Mouse (Mus musculus): ENCODE results near the gene Ccdc151. TPM values are rescaled to one million over a fixed set of nuclear protein-coding genes. Genes with fewer than 3 reads are reported as not detected.

Gene Ccdc151
- total RNA-seq, 2 experiments from 2014 or later = not detected

DNA sequence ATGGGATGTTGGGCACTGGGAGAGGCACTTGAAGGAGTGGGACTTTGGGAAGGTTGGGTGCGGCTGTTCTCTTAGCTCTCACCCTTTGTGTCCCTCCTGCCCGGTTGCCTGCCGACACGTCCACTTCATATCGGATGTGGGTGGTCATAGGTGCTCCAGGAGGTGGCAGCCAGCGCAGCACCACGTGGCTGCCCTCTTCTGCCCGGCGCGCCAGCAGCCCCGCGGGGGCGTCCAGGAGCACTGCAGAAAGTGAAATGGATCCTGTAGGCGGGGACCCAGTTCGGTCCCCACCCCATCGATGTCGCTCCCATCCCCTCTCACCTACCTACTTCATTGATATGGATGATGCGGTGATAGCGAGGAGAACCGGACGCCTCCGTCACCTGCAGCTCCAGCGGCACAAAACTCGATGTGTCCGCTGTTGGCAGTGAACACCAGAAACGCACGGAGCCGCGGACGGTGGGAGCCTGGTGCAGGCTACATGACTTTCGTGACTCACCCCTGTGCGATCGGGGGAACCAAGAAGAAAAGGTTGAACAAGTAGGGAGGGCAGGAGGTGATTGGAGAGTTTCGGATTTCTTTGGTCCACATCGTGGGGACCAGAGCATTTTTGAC is 41.0 kb downstream of the Ccdc151 start:
- Histone ChIP-seq H3K27ac (no peak overlapping the region), H3K4me3 (peak overlapping the region; percentile 68)
- DNase-seq = no peak
- intact Hi-C loops (cut with DNase I) = no loop called here
- no peak for TF ChIP-seq CTCF (IDR thresholded peaks at IDR 0.05)

DNA sequence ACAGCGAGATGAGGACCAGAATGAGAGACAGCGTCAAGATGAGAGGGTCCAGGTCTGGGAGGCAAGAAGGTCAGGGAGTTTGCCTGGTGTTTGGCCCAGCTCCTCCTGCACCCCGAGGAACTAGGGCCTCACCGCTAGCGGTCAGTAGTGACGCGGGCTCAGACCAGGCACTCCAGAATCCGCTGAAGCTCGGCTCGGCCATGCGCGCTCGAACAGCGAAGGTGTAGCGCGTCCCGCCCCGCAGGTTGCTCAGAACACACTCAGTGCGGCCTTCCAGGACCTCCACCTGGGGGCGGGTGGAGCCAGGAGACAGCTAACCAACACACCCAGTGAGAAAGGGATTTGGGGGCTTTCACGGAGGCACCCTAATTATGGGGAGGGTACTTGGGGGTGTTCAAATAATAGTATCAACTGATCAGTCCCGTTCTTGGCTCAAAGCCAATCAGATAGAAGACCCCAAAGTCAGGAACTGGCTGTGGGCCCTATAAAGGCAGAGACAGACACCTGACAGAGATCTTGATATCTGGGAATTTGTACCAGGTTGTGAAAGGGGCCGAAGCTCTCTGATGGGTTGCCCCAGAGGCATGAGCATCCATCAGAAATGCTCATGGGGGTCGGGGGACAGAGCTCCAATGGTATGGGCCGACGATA is 41.8 kb downstream of the Ccdc151 start:
- Histone ChIP-seq H3K27ac (peak overlapping the region; percentile 12; the same call in 1 of the 2 replicates), H3K4me3 (no peak overlapping the region)
- DNase-seq = no peak
- TF ChIP-seq CTCF (IDR thresholded peaks at IDR 0.05) = no peak
- intact Hi-C loops (cut with DNase I) = no loop called here

GRCm38 (mm10) chr9:21960135-21960534 is 42.3 kb downstream of the Ccdc151 start:
- no peak for DNase-seq
- no peak for TF ChIP-seq CTCF (IDR thresholded peaks at IDR 0.05)
- no peak overlapping the region for H3K4me3 ChIP-seq
- intact Hi-C loops (cut with DNase I) = no loop called here
- H3K27ac ChIP-seq = peak overlapping the region; percentile 12; the same call in 1 of the 2 replicates

- Histone ChIP-seq H3K27ac (no peak overlapping the region), H3K4me3 (no peak overlapping the region)
- DNase-seq = no peak
- intact Hi-C loops (cut with DNase I) = loop anchor here (5.0 kb wide), 1 partner anchor 113 kb away; the partner anchor contains the start of genes Gm49318 and Zfp653
- TF ChIP-seq CTCF (IDR thresholded peaks at IDR 0.05) = no peak
Measured at GRCm38 (mm10) chr9:21959244-21959643, 43.2 kb downstream of the Ccdc151 start.

DNA sequence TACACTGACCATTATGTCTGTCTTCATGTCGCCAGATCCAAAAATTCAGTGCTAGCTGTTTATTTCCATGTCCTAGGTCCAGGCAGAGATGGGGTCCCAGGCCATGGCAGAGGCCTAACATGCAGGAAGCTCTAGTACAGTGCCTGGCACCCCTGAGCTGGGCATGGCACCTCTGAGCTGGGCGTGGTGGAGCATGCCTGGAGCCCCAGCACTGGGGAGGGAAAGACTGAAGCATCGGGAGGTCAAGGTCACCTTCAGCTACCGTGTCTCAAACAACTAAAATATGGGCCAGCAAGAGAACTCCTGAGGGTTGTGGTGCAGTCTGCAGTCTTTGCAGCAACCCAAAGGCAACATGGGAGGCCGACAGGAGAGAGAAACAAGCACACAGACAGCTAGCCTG is 44.1 kb downstream of the Ccdc151 start:
- DNase-seq = no peak
- no peak for TF ChIP-seq CTCF (IDR thresholded peaks at IDR 0.05)
- intact Hi-C loops (cut with DNase I) = loop anchor here (5.0 kb wide), 1 partner anchor 114 kb away; the partner anchor contains the start of genes Gm49318 and Zfp653
- Histone ChIP-seq H3K27ac (no peak overlapping the region), H3K4me3 (no peak overlapping the region)

DNA sequence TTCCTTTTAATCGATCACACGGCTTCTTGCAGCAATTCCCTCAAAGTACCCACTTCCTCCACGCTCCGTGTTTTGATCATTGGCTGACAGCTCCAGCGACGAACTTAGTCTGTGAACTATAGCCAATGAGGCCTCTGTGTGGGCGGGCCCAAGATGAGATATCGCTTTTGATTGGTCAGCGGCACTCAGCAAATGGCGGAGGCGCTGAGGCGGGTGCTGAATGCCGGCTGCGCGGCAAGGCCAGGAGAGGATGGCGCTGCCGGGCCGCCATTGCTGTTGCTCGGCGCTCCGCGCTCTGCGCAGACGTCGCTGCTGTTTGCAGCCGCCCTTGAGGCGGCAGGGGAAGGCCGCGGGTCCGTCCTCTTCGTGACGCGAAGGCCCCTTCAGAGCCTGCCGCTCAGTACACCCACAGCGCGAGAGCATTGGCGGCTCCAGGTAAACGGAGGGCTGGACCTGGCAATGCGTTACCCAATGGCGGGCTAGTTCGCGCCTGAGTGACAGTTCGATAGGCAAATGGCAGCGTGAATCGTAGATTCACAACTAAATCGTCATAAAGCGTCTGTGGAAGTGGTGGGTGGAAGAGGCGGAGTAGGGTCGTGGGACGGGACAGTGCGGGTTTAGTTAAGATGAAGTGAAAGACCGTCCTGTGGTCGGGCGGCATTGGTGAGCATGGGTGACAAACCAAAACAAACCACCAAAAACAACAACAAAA is 46.7 kb downstream of the Ccdc151 start, which contains the start of gene Swsap1:
Gene Swsap1, plus strand, starts transcription at position 186 of the 712 bp plus-strand sequence.
- peak; percentile 97 for DNase-seq
- H3K27ac ChIP-seq = peak within 1 kb of the TSS; percentile 97
- H3K4me3 ChIP-seq = peak within 1 kb of the TSS; percentile 84
- intact Hi-C loops (cut with DNase I) = loop anchor here (2.0 to 5.0 kb wide), 2 partner anchors 47 to 117 kb away; partner anchors contain the start of genes Ccdc151, Gm49318, Prkcsh and Zfp653
- no peak for TF ChIP-seq CTCF (IDR thresholded peaks at IDR 0.05)

DNA sequence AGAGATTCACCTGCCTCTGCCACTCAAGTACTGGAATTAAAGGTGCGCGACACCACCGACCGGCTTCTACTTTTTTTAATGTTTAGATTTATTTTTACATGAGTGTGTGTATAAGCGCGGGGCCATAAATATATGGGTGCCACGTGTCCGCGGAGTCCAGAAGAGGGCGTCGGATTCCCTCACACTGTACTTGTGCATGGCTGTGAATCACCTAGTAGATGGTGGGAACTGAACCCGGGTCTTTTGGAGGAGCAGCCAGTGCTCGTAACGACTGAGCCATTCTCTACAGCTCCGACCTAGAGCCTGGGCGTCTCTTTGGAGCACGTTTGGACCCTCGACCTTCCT is 47.2 kb downstream of the Ccdc151 start:
- H3K27ac ChIP-seq = peak overlapping the region; percentile 97
- TF ChIP-seq CTCF (IDR thresholded peaks at IDR 0.05) = peak; percentile 29; the same call in 1 of the 2 replicates
- intact Hi-C loops (cut with DNase I) = loop anchor here (5.0 kb wide), 1 partner anchor 117 kb away; the partner anchor contains the start of genes Gm49318 and Zfp653
- DNase-seq = peak; percentile 39
- peak overlapping the region; percentile 84 for H3K4me3 ChIP-seq

GRCm38 (mm10) chr9:21954635-21955034 is 47.8 kb downstream of the Ccdc151 start:
- no peak for TF ChIP-seq CTCF (IDR thresholded peaks at IDR 0.05)
- DNase-seq = no peak
- Histone ChIP-seq H3K27ac (no peak overlapping the region), H3K4me3 (peak overlapping the region; percentile 84; the same call in 1 of the 2 replicates)
- intact Hi-C loops (cut with DNase I) = loop anchor here (5.0 kb wide), 1 partner anchor 118 kb away; the partner anchor contains the start of genes Gm49318 and Zfp653

GRCm38 (mm10) chr9:21953600-21953999 is 48.8 kb downstream of the Ccdc151 start:
- TF ChIP-seq CTCF (IDR thresholded peaks at IDR 0.05) = no peak
- no peak for DNase-seq
- no peak overlapping the region for H3K4me3 ChIP-seq
- intact Hi-C loops (cut with DNase I) = no loop called here
- no peak overlapping the region for H3K27ac ChIP-seq

- Histone ChIP-seq H3K4me3 (no peak overlapping the region), H3K27ac (no peak overlapping the region)
- intact Hi-C loops (cut with DNase I) = no loop called here
- TF ChIP-seq CTCF (IDR thresholded peaks at IDR 0.05) = peak; percentile 18; the same call in 1 of the 2 replicates
- no peak for DNase-seq
Measured at GRCm38 (mm10) chr9:21951977-21952376, 50.5 kb downstream of the Ccdc151 start.

- intact Hi-C loops (cut with DNase I) = no loop called here
- no peak overlapping the region for H3K4me3 ChIP-seq
- H3K27ac ChIP-seq = no peak overlapping the region
- peak; percentile 68 for DNase-seq
- no peak for TF ChIP-seq CTCF (IDR thresholded peaks at IDR 0.05)
Measured at GRCm38 (mm10) chr9:21950322-21950721, 52.1 kb downstream of the Ccdc151 start.

DNA sequence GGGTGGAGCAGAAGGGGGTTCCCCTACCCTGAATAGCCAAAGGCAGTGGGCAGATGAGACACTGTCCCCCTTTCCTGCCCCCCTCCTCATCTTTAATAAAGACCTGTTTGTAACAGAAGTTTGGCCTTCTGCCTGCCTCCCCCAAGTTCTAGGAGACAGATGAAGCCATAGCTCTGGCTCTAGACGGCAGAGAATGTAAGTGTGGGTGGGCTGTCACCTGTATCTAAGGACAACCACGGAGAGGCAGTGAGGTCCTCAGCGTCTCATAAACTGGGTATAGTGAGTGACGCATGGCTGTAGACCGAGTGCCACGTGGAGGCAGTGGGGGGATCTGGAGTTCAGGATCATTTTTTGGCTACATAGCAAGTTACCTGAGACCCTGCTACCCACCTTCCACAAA is 53.6 kb downstream of the Ccdc151 start:
- Histone ChIP-seq H3K27ac (no peak overlapping the region), H3K4me3 (no peak overlapping the region)
- no peak for TF ChIP-seq CTCF (IDR thresholded peaks at IDR 0.05)
- DNase-seq = no peak
- intact Hi-C loops (cut with DNase I) = no loop called here

DNA sequence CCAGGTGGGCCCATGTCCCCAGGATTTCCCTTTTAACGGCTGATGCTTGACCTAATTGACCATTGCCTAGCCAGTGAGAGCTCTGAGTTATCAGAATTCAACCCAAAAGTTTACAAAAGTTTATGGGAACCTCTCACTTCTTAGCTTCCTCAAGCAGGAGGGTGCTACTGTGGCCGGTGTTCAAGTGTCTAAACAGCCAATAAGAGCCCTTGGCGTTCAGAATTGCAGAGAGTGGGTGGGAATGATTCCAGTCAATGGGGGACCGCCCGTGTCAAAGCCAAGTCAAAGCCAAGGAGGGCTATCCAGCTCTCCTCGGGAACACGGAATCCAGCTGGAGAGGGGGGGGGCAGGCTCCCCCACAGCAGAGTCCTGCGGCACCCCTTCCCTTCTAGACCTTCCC is 54.3 kb downstream of the Ccdc151 start:
- Histone ChIP-seq H3K27ac (no peak overlapping the region), H3K4me3 (no peak overlapping the region)
- TF ChIP-seq CTCF (IDR thresholded peaks at IDR 0.05) = no peak
- no peak for DNase-seq
- intact Hi-C loops (cut with DNase I) = no loop called here
